Mouse (Mus musculus) kidney, postnatal 10 days (tissue): ENCODE measurements at regions not wholly inside any gene's neighbourhood (a gene's known extent, or its start where the extent isn't known, plus 50 kb on each side); places are given as distances from the start of the nearest gene placed in this dataset.

ENCODE experiments used
- DNase-seq: peaks from one replicate; pipeline ENCODE4 v3.0.0; 2021; ENCODE audit warnings: mixed read lengths

GRCm38 (mm10) chr16:74597735-74598340 lies 186.2 kb upstream of the Robo2 start:
- peak; percentile 45 for DNase-seq

- DNase-seq = no peak
Observed at GRCm38 (mm10) chr16:74591896-74592295, 180.3 kb upstream of the Robo2 start.

- no peak for DNase-seq
Observed at GRCm38 (mm10) chr16:74582645-74583423, 171.2 kb upstream of the Robo2 start.

GRCm38 (mm10) chr16:74548374-74548773 lies 136.7 kb upstream of the Robo2 start:
- DNase-seq = no peak

DNA sequence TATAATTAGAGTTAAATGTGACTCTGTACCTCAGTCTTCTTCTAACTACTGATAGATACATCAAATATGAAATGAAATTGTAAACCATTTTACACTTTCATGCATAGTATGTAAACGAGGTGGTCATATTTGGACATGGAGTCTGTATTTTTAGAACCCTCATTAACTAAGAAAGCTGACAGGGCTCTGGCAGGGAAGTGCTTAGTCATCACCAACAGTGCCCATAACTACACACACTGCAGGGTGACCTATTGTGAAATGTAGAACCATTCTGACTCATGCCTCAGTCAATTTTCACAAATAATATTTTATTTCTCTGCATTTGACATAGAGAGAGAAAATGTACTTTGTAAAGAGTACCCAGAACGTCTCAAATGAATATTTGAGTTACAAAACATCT lies 118.9 kb upstream of the Robo2 start:
- no peak for DNase-seq

DNA sequence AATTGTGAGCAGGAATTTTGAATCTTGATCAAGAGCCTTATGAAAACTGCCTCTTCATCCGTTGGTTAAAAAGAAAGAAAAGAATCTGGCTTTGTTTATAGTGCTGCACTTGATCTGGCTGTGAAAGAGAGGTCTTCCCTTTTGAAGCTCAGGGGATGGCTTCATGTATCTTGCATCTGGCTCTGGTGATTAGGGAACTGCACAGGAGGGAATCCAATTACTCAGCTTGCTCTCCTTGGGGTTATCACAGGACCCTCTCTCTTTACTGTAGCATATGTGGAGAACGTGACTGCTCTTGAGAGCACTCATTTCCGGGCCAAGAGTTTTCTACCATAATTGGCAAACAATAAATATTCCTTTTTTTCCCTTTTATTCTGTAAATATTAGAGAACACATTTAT lies 116.6 kb upstream of the Robo2 start:
- no peak for DNase-seq

DNA sequence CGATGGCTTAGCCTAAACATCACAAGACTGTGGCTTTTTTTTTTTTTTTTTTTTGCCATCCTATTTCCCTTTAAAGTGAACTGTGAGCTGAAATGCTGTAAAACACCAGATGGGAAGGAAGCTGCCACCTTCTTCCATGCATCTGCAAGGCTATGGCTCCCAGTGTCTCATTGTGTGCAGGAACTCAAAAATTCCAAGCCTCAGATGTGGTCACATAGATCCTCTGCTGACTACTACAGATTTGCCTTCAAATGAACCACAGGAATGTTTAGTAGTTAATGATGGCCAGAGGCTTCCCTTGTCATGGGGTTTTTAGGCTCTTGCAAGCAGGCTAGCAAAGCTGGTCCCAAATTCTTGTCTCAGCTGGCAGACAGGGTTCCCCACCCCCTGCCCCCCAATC lies 114.9 kb upstream of the Robo2 start:
- DNase-seq = no peak

- no peak for DNase-seq
Observed at GRCm38 (mm10) chr16:74520501-74520900, 108.9 kb upstream of the Robo2 start.

DNA sequence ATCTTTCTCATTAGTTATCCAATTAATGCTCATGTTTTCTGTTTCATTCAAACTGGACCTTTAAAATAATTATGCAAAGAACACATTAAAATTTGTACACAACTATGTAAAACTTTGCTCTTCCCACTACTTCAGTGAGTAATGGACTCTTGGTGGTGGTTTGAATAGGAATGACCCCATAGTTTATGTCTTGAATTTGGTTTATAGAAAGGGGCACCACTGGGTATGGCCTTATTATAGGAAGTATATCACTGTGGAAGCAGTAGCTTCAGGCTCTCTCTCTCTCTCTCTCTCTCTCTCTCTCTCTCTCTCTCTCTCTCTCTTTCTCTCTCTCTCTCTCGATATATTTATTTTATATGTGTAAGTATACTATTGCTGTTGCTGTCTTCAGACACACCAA lies 106.3 kb upstream of the Robo2 start:
- no peak for DNase-seq

GRCm38 (mm10) chr16:74517374-74517773 lies 105.7 kb upstream of the Robo2 start:
- no peak for DNase-seq

- no peak for DNase-seq
Observed at GRCm38 (mm10) chr16:74514481-74514880, 102.9 kb upstream of the Robo2 start.

DNA sequence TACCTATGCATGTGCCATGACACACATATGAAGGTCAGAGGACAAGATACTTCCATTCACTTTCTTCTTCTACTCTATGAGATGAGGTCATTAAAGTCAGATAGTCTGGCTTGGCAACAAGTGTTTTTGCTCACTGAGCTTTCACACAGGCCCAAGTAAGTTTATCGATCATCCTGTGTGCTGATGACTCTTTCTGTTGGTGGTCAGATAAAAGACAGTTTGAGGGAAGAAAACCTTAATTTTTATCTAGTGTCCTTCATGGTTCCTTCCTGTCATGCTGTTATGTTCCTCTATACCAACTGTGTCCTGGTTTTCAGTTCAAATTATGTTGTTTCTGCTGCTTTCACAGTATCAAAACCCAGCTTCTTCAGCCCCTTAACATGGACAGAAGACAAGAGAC lies 98.8 kb upstream of the Robo2 start:
- no peak for DNase-seq

- DNase-seq = no peak
Observed at GRCm38 (mm10) chr16:74509489-74509888, 97.9 kb upstream of the Robo2 start.

DNA sequence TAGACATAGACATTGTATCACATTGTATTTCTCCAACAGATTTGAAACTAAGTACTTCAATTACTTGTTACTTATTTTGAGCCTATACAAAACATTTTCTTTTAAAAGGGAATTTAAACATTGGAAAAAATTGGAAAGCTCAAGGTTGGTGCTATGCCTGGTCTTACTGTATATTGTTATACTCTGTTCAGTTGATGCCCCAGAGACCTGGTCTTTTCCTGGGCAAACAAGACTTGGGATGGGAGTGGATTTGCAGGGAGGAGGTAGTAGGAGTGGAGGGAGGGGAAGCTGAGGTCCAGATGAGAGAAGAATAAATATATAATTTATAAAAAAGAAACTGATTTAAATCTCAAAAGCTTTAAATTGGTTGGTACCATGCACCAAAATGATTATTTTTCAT lies 95.1 kb upstream of the Robo2 start:
- DNase-seq = no peak

DNA sequence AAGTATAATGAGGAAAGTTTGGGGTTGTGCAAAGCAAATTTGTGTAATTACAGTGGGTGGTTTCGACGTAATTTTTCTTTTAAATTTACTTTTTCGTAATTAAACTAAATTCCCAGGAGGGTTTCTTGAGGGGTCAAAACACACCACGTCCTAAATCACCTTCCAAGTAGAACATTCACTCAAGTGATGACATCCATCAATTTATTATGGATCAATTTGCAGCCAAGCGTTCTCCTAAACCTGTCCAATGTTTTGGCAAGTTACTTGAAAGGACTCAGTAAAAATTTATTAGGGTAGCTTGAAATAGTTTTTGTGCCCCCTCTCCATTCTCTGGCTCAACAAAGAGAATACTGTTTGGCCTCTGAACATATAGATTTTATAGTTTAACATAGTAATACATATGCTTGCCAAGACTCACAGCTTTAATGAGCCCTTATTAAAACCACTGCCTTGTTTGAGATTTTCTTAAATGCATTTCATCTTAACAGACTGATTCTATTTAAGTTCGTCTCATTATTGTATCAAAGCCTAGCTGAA lies 94.6 kb upstream of the Robo2 start:
- no peak for DNase-seq

DNA sequence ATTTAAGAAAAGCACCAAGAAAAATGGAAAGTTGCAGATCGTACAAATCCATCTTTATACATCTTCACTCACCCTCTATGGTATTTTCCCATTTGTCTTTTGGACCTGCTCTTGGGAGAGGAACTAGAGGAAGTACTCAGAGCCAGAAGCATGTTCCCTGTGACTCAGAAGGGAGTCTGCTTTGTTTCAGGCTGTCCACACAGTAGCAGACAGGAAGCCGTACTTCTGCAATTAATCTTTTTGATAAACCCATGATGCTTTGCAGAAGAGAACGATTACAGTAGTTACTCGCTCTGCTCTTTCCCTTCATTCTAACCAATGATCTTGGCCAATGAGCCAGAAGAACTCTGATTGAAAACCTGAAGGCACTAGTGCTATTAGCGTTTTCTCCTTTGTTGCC lies 92.8 kb upstream of the Robo2 start:
- no peak for DNase-seq

DNA sequence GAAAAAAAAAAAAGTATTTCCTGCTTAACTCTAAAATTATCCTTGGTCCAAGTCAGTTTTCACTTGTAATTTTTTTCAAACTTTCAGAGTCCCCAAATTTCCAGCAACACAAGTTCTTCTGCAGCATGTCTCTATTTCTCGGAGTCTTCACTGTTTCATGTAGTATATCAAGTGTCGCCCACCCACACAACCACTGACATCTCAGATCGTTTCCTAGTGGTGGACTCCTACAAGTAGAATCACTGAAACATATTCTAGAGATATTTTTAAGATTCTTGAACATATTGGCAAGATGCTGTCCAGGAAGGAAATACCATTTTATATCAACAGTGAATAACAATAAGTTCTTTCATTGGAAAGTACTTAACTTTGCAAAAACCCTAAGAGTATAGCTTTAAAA lies 89.1 kb upstream of the Robo2 start:
- no peak for DNase-seq

GRCm38 (mm10) chr16:74467745-74468420 lies 56.3 kb upstream of the Robo2 start:
- DNase-seq = no peak

- no peak for DNase-seq
Observed at GRCm38 (mm10) chr16:74467159-74467558, 55.5 kb upstream of the Robo2 start.

- DNase-seq = no peak
Observed at GRCm38 (mm10) chr16:74464835-74465234, 53.2 kb upstream of the Robo2 start.

DNA sequence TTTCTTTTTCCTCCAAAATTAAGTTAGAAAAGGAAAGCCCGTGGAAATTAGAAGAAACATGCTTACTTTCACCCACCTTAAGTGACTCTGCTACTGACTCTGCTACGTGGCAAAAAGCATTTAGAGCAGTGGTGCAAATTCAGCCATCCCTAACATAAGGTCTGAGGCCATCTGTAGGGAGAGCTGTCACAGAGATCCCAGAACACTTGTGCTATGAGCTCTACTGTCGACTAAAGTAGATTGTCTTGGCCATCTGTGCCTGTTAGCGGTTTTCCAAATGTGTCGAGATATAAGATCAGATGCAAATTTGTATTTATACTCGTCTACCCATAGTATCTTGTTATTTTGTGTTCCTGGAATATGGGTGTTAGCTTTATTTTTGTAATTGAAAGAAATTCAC lies 52.7 kb upstream of the Robo2 start:
- DNase-seq = no peak

DNA sequence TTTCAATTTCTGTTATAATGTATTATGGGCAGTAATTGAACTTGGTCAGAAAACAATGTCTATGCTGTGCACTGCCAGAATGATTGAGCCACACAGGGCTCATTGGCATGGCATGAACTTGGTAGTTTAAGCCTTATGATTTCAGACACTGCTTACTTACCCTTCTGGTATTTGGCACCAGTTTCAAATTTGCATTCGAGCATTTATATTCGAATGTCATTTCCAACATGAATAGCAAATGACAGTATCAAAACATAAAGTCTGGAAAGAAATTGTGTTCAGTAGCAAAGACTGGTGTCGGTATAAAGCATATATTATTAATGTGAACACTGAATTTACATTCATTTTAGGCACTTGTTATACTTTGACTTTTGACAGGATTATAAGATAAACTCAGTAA lies 50.8 kb upstream of the Robo2 start:
- DNase-seq = no peak
